Mouse (Mus musculus): Measurements from ENCODE around the gene Ccdc175.

DNA sequence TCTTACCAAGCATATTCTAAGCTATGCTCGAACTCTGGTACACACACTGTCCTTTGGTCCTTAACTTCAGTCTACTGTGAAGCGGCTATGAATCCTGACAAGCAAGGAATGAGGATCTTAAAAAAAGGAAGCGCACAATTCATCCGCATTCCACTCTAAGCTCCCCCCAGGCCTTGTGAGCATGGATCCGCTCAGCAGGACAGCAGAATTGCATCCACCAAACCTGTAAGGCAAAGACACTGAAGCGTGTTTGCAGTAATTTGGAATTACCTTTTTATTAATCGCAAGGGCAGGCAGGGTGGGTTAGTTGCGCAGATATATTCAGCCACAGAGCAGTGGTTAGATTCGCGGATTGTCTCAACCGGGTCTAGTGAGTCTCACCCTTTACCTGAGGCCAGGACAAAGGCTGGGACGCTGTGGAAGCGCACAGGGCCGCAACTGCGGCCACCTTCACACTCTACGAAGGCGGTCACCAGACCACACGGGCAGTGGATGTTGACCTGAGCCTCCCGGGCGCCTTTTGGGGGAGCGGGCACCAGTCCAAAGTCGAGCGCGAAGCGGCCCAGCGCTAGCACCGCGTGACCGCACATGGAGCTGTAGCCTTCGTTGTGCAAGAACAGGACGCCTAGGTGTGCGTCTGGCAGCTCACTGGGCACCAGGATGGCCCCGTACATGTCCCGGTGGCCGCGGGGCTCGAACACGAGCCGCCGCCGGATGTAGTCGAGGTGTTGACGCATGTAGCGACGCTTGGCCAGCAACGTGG, 100.4 kb downstream of the Ccdc175 start:
- TF ChIP-seq CTCF (IDR thresholded peaks at IDR 0.05; ENCODE audit: control insufficient read depth, insufficient read depth, insufficient read length) (no peak), MAX (IDR thresholded peaks at IDR 0.05) (no peak), USF1 (IDR thresholded peaks at IDR 0.05; ENCODE audit: low read depth) (no peak)
